ENCODE assay signal across 11 mouse cellular contexts in genomic region chr10:60775473-60775872, GRCm38 (mm10). TPM values are rescaled to one million over a fixed set of nuclear protein-coding genes. Genes with fewer than 3 reads are reported as not detected.
DNase-seq lines count a peak whose midpoint lies in the region; TF ChIP-seq lines count a peak whose summit lies in the region.
"Had no signal": no experiment of that assay in that cellular context is flagged by ENCODE, and none has a peak within 500 bp of the region (broad histone marks: within the 10 kb centered on the region; RNA-seq: fewer than 3 reads in every experiment).

No protein-coding gene starts in this region.

- H3K27ac ChIP-seq in bone marrow, adult 2 months (ENCODE audit: control insufficient read depth, insufficient read depth, low read depth, low read length, poor library complexity): no peak overlapping the region
- H3K27ac ChIP-seq: forebrain, embryonic 13.5 days; heart, embryonic 13.5 days had no signal

- TF ChIP-seq POLR2A in bone marrow, adult 2 months (IDR thresholded peaks at IDR 0.05; ENCODE audit: borderline replicate concordance, control insufficient read depth, low read depth, low read length): no peak

- 75% methylated on average over 6 of the region's 6 CpGs for WGBS in bone marrow, adult 2 months

- DNase-seq in kidney, postnatal 10 days: peak; percentile 46
- no peak for DNase-seq in kidney, adult 8-10 months
- DNase-seq in thymus, postnatal 4 days: peak; percentile 49
- DNase-seq in thymus, postnatal 14 days: no peak
- no peak for DNase-seq in spleen, adult 18-20 months
- DNase-seq in gastrocnemius, postnatal 4 days (ENCODE audit: low spot score in 2 of 2): no peak
- DNase-seq: cerebellum, adult 9-10 months; kidney, adult 11 months had no signal

- H3K4me3 ChIP-seq in bone marrow, adult 2 months (replicated peaks; ENCODE audit: control insufficient read depth, low read depth, low read length): no peak overlapping the region
- H3K4me3 ChIP-seq: forebrain, embryonic 13.5 days; heart, embryonic 13.5 days had no signal

- TF ChIP-seq CTCF in bone marrow, adult 2 months (IDR thresholded peaks at IDR 0.05; ENCODE audit: control insufficient read depth, insufficient read depth, low read length): peak; percentile 45; the same call in 1 of the 2 replicates

- no peaks in the 10 kb centered on the region for H3K4me1 ChIP-seq in bone marrow, adult 2 months (ENCODE audit: control insufficient read depth, insufficient read depth, low read length)
- H3K4me1 ChIP-seq: forebrain, embryonic 13.5 days had no signal

RNA-seq across cellular contexts. Expression of gene Slc29a3, which starts 22.9 kb away (rescaled TPM):
- polyA plus RNA-seq in bone marrow, adult 2 months (2011; ENCODE audit: insufficient read depth, insufficient read length, low replicate concordance, missing spikeins): 3.7 and 8.5 TPM in 2 replicates
- total RNA-seq in gastrocnemius, postnatal 4 days (2021): 1 to 10 TPM; 8.8 to 9.1 TPM

RNA-seq across cellular contexts. Expression of gene Unc5b, which starts 55.9 kb away (rescaled TPM):
- polyA plus RNA-seq in bone marrow, adult 2 months (2011; ENCODE audit: insufficient read depth, insufficient read length, low replicate concordance, missing spikeins): 0.84 and 1.1 TPM in 2 replicates
- total RNA-seq in gastrocnemius, postnatal 4 days (2021): 10 to 100 TPM; 15.2 to 16.1 TPM

Comparison
In these comparisons a context has a peak if more than half of its experiments do, and no peak if none do; other contexts are left out.
1. DNase-seq: peak in kidney, postnatal 10 days (single experiment) and thymus, postnatal 4 days (single experiment); none in kidney, adult 8-10 months (0 of 2), thymus, postnatal 14 days (single experiment), spleen, adult 18-20 months (0 of 2) and gastrocnemius, postnatal 4 days (0 of 2).